Mouse (Mus musculus): ENCODE results near the gene Selenbp1. TPM values are rescaled to one million over a fixed set of nuclear protein-coding genes. Genes with fewer than 3 reads are reported as not detected.
"Not testable (repeated sequence)": the region's sequence is repeated elsewhere in the genome, so short reads cannot be mapped to it uniquely, and the experiment has no call there.

Gene Selenbp1
- total RNA-seq, 2 experiments from 2014 or later: 40.5 to 81.7 TPM

GRCm38 (mm10) chr3:94932279-94932678 lies 577 bp upstream of the Selenbp1 start:
- DNase-seq: not testable (repeated sequence)

- not testable (repeated sequence) for DNase-seq
Observed at GRCm38 (mm10) chr3:94933604-94934003, 748 bp downstream of the Selenbp1 start.

- not testable (repeated sequence) for DNase-seq
Observed at GRCm38 (mm10) chr3:94934564-94934963, 1.7 kb downstream of the Selenbp1 start.

GRCm38 (mm10) chr3:94935332-94935731 lies 2.5 kb downstream of the Selenbp1 start:
- DNase-seq: peak in 1 of 2 experiments; percentile 31

- DNase-seq: not testable (repeated sequence)
Observed at GRCm38 (mm10) chr3:94936147-94936546, 3.3 kb downstream of the Selenbp1 start.

- DNase-seq: not testable (repeated sequence)
Observed at GRCm38 (mm10) chr3:94937194-94937593, 4.3 kb downstream of the Selenbp1 start.

GRCm38 (mm10) chr3:94940033-94940432 lies 7.2 kb downstream of the Selenbp1 start:
- DNase-seq: not testable (repeated sequence)

GRCm38 (mm10) chr3:94942211-94942967 lies 9.5 kb downstream of the Selenbp1 start:
- DNase-seq: not testable (repeated sequence)

- not testable (repeated sequence) for DNase-seq
Observed at GRCm38 (mm10) chr3:94943706-94944105, 10.8 kb downstream of the Selenbp1 start.

GRCm38 (mm10) chr3:94948066-94948614 lies 15.3 kb downstream of the Selenbp1 start:
- DNase-seq: peak in 1 of 2 experiments; percentile 29

- DNase-seq: no peak
Observed at GRCm38 (mm10) chr3:94949645-94950044, 16.8 kb downstream of the Selenbp1 start.

GRCm38 (mm10) chr3:94952806-94953205 lies 19.9 kb downstream of the Selenbp1 start:
- peak in 1 of 2 experiments; percentile 21 for DNase-seq

GRCm38 (mm10) chr3:94953384-94953763 lies 20.5 kb downstream of the Selenbp1 start:
- DNase-seq: no peak

GRCm38 (mm10) chr3:94953764-94954616 lies 21.1 kb downstream of the Selenbp1 start, which contains the start of gene Rfx5:
Gene Rfx5 (plus strand): TSS chr3:94954075.
- peak; percentile 91 to 94 for DNase-seq

- no peak for DNase-seq
Observed at GRCm38 (mm10) chr3:94958295-94958694, 25.4 kb downstream of the Selenbp1 start.

GRCm38 (mm10) chr3:94959871-94960270 lies 27.0 kb downstream of the Selenbp1 start:
- peak in 1 of 2 experiments; percentile 15 for DNase-seq

- DNase-seq: no peak
Observed at GRCm38 (mm10) chr3:94960322-94960721, 27.5 kb downstream of the Selenbp1 start.

GRCm38 (mm10) chr3:94964989-94965388 lies 32.1 kb downstream of the Selenbp1 start:
- no peak for DNase-seq

GRCm38 (mm10) chr3:94965878-94966277 lies 33.0 kb downstream of the Selenbp1 start:
- no peak for DNase-seq

GRCm38 (mm10) chr3:94972552-94972951 lies 39.7 kb downstream of the Selenbp1 start:
- no peak for DNase-seq

- DNase-seq: no peak
Observed at GRCm38 (mm10) chr3:94973620-94974019, 40.8 kb downstream of the Selenbp1 start.

- peak in 1 of 2 experiments; percentile 16 for DNase-seq
Observed at GRCm38 (mm10) chr3:94974026-94974527, 41.2 kb downstream of the Selenbp1 start.
